24 mouse cellular contexts compared by ENCODE assay signal in genomic region chr1:16760951-16761350, GRCm38 (mm10).
DNase-seq lines count a peak whose midpoint lies in the region; ATAC-seq and TF ChIP-seq lines count a peak whose summit lies in the region.
"Had no signal": no experiment of that assay in that cellular context is flagged by ENCODE, and none has a peak within 500 bp of the region (broad histone marks: within the 10 kb centered on the region; RNA-seq: fewer than 3 reads in every experiment).

No protein-coding gene starts in this region.

- no peaks in the 10 kb centered on the region for H3K4me1 ChIP-seq in stomach, embryonic 15.5 days
- no peaks in the 10 kb centered on the region for H3K4me1 ChIP-seq in stomach, postnatal 0 days (replicated peaks; ENCODE audit: control insufficient read depth, insufficient read depth)
- H3K4me1 ChIP-seq: embryonic facial prominence, embryonic 10.5 days; embryonic facial prominence, embryonic 12.5 days; forebrain, embryonic 13.5 days; forebrain, embryonic 15.5 days had no signal

- H3K27me3 ChIP-seq in stomach, embryonic 15.5 days (replicated peaks) = no peaks in the 10 kb centered on the region
- H3K27me3 ChIP-seq in stomach, postnatal 0 days (ENCODE audit: control insufficient read depth, insufficient read depth, low read length) = no peaks in the 10 kb centered on the region
- H3K27me3 ChIP-seq: CH12.LX; embryonic facial prominence, embryonic 12.5 days; forebrain, embryonic 13.5 days; forebrain, embryonic 15.5 days; Patski had no signal

- no peak overlapping the region for H3K27ac ChIP-seq in stomach, embryonic 15.5 days
- no peak overlapping the region for H3K27ac ChIP-seq in stomach, postnatal 0 days (replicated peaks)
- H3K27ac ChIP-seq: embryonic facial prominence, embryonic 10.5 days; embryonic facial prominence, embryonic 12.5 days; forebrain, embryonic 13.5 days; forebrain, embryonic 15.5 days had no signal

- H3K9me3 ChIP-seq in stomach, embryonic 15.5 days = no peaks in the 10 kb centered on the region
- H3K9me3 ChIP-seq in stomach, postnatal 0 days (ENCODE audit: control insufficient read depth, low read length) = no peaks in the 10 kb centered on the region
- H3K9me3 ChIP-seq: embryonic facial prominence, embryonic 10.5 days; embryonic facial prominence, embryonic 12.5 days; forebrain, embryonic 13.5 days; forebrain, embryonic 15.5 days had no signal

- peak; percentile 15 for DNase-seq in layer of hippocampus, adult 11-12 months (ENCODE audit: low spot score)
- no peak for DNase-seq in layer of hippocampus, postnatal 10 days (ENCODE audit: low spot score in 2 of 2)
- peak; percentile 27 for DNase-seq in layer of hippocampus, adult 9-11 months
- DNase-seq in layer of hippocampus, postnatal 25 days (ENCODE audit: extremely low spot score in 1 of 2, low spot score in 1 of 2) = no peak
- no peak for DNase-seq in stomach, postnatal 0 days (ENCODE audit: low spot score)
- DNase-seq: adrenal gland, adult 8-10 months; adrenal gland, postnatal 14 days; adrenal gland, postnatal 36 days; B cell, adult 2 months; cerebellum, adult 11-12 months; cerebellum, adult 2 months; cerebellum, adult 9-10 months; cerebellum, postnatal 10 days; cerebellum, postnatal 25 days had no signal

- H3K36me3 ChIP-seq in stomach, embryonic 15.5 days = no peaks in the 10 kb centered on the region
- no peaks in the 10 kb centered on the region for H3K36me3 ChIP-seq in stomach, postnatal 0 days (ENCODE audit: control insufficient read depth, insufficient read depth, low read length)
- H3K36me3 ChIP-seq: embryonic facial prominence, embryonic 10.5 days; embryonic facial prominence, embryonic 12.5 days; forebrain, embryonic 15.5 days; G1E had no signal

- H3K4me3 ChIP-seq in stomach, embryonic 15.5 days (replicated peaks) = no peak overlapping the region
- H3K4me3 ChIP-seq in stomach, postnatal 0 days (ENCODE audit: low read depth, low read length) = no peak overlapping the region
- H3K4me3 ChIP-seq: embryonic facial prominence, embryonic 10.5 days; embryonic facial prominence, embryonic 12.5 days; forebrain, embryonic 13.5 days; forebrain, embryonic 15.5 days had no signal

- no peak for TF ChIP-seq CTCF in stomach, postnatal 0 days (IDR thresholded peaks at IDR 0.05; ENCODE audit: low read depth)

- 0 out of 2 replicates have a peak overlapping the region, but pooled peaks have one; percentile 2 for H3K9ac ChIP-seq in stomach, embryonic 15.5 days
- H3K9ac ChIP-seq in stomach, postnatal 0 days (ENCODE audit: low read length) = no peak overlapping the region
- H3K9ac ChIP-seq: embryonic facial prominence, embryonic 12.5 days; forebrain, embryonic 13.5 days; forebrain, embryonic 15.5 days had no signal

- TF ChIP-seq EP300 in stomach, postnatal 0 days (optimal IDR thresholded peaks at IDR 0.05) = no peak

- no peak overlapping the region for H3K4me2 ChIP-seq in stomach, embryonic 15.5 days
- no peak overlapping the region for H3K4me2 ChIP-seq in stomach, postnatal 0 days (replicated peaks; ENCODE audit: low read depth)
- H3K4me2 ChIP-seq: embryonic facial prominence, embryonic 12.5 days; forebrain, embryonic 13.5 days; forebrain, embryonic 15.5 days had no signal

- 84% methylated on average over 1 of the region's 1 CpGs for WGBS in stomach, embryonic 15.5 days
- WGBS in stomach, postnatal 0 days = 72% methylated on average over 1 of the region's 1 CpGs

- ATAC-seq in stomach, embryonic 15.5 days (ENCODE audit: insufficient read depth, low FRiP score, low read depth) = no peak
- no peak for ATAC-seq in stomach, postnatal 0 days (ENCODE audit: low FRiP score, low TSS enrichment)
- ATAC-seq: activated CD4-positive, CD25-positive, alpha-beta regulatory T cell, adult 4 months; CD4-positive, CD25-positive, alpha-beta regulatory T cell, adult 4 months; forebrain, embryonic 13.5 days; forebrain, embryonic 15.5 days; Patski had no signal

Comparison
In these comparisons a context has a peak if more than half of its experiments do, and no peak if none do; other contexts are left out.
1. DNase-seq: peak in layer of hippocampus, adult 11-12 months (single experiment) and layer of hippocampus, adult 9-11 months (single experiment); none in layer of hippocampus, postnatal 10 days (0 of 2), layer of hippocampus, postnatal 25 days (0 of 2) and stomach, postnatal 0 days (single experiment).